Mouse (Mus musculus) kidney, adult 8-10 months (tissue): Measurements from ENCODE around the gene Cpne5.
"Not testable (repeated sequence)": the region's sequence is repeated elsewhere in the genome, so short reads cannot be mapped to it uniquely, and the experiment has no call there.

Experiments
- DNase-seq, 2 experiments: peaks; one replicate each; pipeline ENCODE4 v3.0.0; 2022

Cpne5 gene

GRCm38 (mm10) chr17:29123578-29124174 lies 114.3 kb downstream of the Cpne5 start:
- DNase-seq: peak in 1 of 2 experiments; percentile 54

GRCm38 (mm10) chr17:29122817-29123216 lies 115.2 kb downstream of the Cpne5 start:
- peak; percentile 93 to 94 for DNase-seq

GRCm38 (mm10) chr17:29120666-29121065 lies 117.3 kb downstream of the Cpne5 start:
- peak in 1 of 2 experiments; percentile 19 for DNase-seq

DNA sequence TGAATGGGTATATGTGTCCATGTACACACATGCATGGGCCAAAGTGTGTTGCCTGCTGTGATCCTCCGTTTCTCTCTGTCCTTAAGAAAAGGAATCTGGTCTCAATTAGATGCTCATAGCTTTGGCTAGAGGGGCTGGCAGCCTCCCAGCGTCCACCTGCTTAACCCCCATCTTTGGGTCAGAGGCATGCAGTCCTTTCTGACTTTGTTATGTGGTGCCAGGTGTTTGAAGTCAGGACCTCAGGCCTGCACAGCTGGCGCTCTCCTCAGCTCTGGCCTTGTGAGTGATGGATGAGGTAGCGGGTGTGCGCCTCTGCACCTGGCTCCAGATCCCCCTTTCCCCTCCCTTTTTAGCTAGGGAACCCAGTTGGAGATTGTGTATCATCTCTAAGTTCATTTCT lies 119.9 kb downstream of the Cpne5 start:
- DNase-seq: no peak

GRCm38 (mm10) chr17:29117006-29117648 lies 120.8 kb downstream of the Cpne5 start:
- no peak for DNase-seq

- no peak for DNase-seq
Measured at GRCm38 (mm10) chr17:29116023-29116422, 121.9 kb downstream of the Cpne5 start.

DNA sequence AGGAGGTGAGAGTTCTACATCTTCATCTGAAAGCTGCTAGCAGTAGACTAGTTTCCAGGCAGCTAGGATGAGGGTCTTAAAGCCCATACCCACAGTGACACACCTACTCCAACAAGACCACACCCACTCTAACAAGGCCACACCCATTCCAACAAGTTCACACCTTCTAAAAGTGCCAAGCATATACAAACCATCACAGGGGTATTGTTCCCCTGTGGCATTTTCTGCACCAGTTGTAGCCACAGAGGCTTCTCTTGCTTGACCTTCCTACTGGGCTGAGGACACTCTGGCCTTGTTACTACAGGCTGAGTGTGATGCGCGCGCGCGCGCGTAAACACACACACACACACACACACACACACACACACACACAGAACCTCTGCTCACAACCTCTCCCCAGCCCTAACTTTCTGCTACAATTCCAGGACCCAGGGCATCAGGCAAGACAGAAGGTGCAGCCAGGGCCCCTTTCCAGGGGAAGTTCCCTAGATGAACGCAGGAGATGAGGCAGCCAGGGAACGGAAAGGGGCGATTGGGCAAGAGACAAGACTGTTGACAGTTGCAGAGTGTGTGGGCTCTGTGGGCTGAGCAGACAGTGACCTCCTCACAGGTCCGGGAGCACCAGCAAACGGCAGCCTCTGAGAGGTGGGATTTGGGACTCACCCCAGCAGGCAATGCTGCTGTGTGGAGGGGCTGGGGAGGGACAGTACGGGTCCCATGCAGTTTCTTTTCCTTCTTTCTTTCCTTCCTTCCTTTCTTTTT lies 124.2 kb downstream of the Cpne5 start, which contains the start of gene Rab44:
Gene Rab44, plus strand, starts transcription at position 555 of the 762 bp plus-strand sequence.
- DNase-seq: no peak

- no peak for DNase-seq
Measured at GRCm38 (mm10) chr17:29111332-29111731, 126.6 kb downstream of the Cpne5 start.

- DNase-seq: not testable (repeated sequence)
Measured at GRCm38 (mm10) chr17:29110356-29110755, 127.6 kb downstream of the Cpne5 start.
